Mouse (Mus musculus) urinary bladder, postnatal 25 days (tissue): ENCODE results near the gene Map4k4.

ENCODE experiments used
- DNase-seq: peaks from one replicate; pipeline ENCODE4 v3.0.0; 2022; ENCODE audit warnings: low spot score

Map4k4 gene

GRCm38 (mm10) chr1:40037831-40038230 is 137.1 kb downstream of the Map4k4 start:
- DNase-seq = no peak

GRCm38 (mm10) chr1:40045686-40046085 is 145.0 kb downstream of the Map4k4 start:
- DNase-seq = no peak

GRCm38 (mm10) chr1:40046600-40046999 is 145.9 kb downstream of the Map4k4 start:
- DNase-seq = no peak

GRCm38 (mm10) chr1:40051157-40051556 is 150.4 kb downstream of the Map4k4 start:
- DNase-seq = no peak

GRCm38 (mm10) chr1:40052156-40052555 is 151.4 kb downstream of the Map4k4 start:
- no peak for DNase-seq

- no peak for DNase-seq
Observed at GRCm38 (mm10) chr1:40053071-40053470, 152.4 kb downstream of the Map4k4 start.

- DNase-seq = no peak
Observed at GRCm38 (mm10) chr1:40055051-40055450, 154.3 kb downstream of the Map4k4 start.

- no peak for DNase-seq
Observed at GRCm38 (mm10) chr1:40055963-40056362, 155.2 kb downstream of the Map4k4 start.

GRCm38 (mm10) chr1:40057351-40057750 is 156.6 kb downstream of the Map4k4 start:
- no peak for DNase-seq

GRCm38 (mm10) chr1:40058013-40058412 is 157.3 kb downstream of the Map4k4 start:
- no peak for DNase-seq

GRCm38 (mm10) chr1:40059122-40059774 is 158.5 kb downstream of the Map4k4 start:
- DNase-seq = no peak

- DNase-seq = no peak
Observed at GRCm38 (mm10) chr1:40061359-40061758, 160.6 kb downstream of the Map4k4 start.

GRCm38 (mm10) chr1:40063409-40063808 is 162.7 kb downstream of the Map4k4 start:
- no peak for DNase-seq

GRCm38 (mm10) chr1:40064508-40064907 is 163.8 kb downstream of the Map4k4 start:
- no peak for DNase-seq

GRCm38 (mm10) chr1:40072558-40072957 is 171.8 kb downstream of the Map4k4 start:
- DNase-seq = no peak

- no peak for DNase-seq
Observed at GRCm38 (mm10) chr1:40073779-40074178, 173.1 kb downstream of the Map4k4 start, which contains the start of gene Il1r2. Il1r2 (plus strand) TSS chr1:40074079.
